Mouse (Mus musculus): Measurements from ENCODE around the gene Colgalt1. TPM values are rescaled to one million over a fixed set of nuclear protein-coding genes. Genes with fewer than 3 reads are reported as not detected.

Colgalt1 gene
- polyA plus RNA-seq, 1 experiment: 144 TPM

- DNase-seq (ENCODE audit: low spot score): no peak
Measured at GRCm38 (mm10) chr8:71591017-71591416, 19.8 kb upstream of the Colgalt1 start.

DNA sequence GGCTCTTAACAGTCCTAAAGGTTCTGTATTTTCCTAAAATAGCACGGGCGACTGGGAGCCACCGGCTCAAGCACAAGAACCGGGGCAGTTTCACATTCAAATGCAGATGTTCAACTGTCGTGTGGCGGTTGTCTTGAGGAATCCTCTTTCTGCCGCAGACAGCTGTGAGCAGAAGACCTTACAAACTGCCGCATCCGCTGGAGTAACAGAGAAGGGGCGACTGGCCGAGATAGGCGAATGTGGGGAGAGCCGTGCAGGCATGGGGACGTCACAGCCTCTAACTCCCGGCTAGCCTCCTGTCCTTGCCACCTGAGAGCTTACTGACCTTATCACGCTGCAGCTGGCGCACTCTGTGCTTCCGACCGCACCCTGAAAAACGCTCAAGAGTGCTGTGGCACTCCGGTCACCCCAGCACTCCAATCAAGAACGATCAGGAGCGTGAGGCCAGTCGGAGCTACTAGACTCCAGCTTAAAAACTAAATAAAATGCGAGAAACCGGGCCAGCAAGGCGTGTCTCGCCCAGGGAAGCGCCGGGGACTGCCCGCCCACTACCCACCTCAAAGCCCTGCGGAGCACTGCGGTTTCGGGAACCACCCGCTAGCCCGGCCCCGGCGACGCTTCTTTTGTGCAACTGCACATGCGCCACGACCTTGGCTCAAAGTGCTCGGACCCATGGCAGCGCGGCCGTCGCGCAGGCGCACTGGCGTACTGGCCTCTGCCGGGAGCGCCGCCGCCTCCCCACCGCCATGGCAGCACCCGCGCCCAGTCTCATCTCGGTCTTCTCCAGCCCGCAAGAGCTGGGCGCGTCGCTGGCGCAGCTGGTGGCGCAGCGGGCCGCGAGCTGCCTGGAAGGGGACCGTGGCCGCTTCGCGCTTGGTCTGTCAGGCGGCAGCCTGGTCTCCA lies 19.1 kb upstream of the Colgalt1 start, which contains the start of gene Pgls:
Gene Pgls (plus strand): TSS at position 706 of the 903 bp plus-strand sequence.
- DNase-seq (ENCODE audit: low spot score): peak; percentile 97

- no peak for DNase-seq (ENCODE audit: low spot score)
Measured at GRCm38 (mm10) chr8:71592374-71593170, 18.2 kb upstream of the Colgalt1 start.

GRCm38 (mm10) chr8:71593556-71594323 lies 17.1 kb upstream of the Colgalt1 start:
- peak; percentile 21 for DNase-seq (ENCODE audit: low spot score)

DNA sequence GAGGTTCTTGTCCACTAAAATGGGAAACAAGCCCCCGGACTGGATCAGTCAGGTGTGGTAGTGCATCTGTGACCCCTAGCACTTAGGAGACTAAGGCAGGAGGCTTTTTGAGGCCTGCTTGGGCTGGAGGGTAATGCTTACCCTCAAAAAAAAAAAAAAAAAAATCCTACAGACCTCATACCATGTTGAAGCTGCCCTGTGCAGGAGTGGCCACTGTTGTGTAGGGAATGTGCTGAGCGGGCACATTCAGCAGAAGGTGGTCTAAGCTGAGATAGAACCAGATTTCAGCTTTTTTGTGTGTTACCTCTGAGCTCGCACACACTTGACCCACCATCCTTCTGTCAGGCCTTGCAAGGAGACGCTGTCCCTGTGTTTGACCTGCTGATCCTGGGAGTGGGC lies 16.5 kb upstream of the Colgalt1 start:
- DNase-seq (ENCODE audit: low spot score): no peak

DNA sequence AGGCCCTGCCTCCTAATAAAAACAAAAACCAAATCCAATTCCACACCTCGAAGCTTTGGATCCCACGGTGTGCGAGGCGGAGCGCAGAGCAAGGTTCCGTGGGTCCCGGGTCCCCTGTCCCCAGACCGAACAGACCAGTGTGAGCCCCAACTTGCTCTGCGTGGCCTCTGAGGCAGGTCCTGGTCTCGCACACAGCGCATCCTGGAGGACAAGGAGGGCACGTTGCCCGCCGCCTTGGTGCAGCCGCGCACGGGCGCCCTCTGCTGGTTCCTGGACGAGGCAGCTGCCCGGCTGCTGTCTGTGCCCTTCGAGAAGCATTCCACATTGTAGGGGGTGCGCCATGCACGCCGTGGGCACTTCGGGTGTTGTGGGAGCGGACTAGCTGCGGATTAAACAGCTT lies 14.9 kb upstream of the Colgalt1 start:
- DNase-seq (ENCODE audit: low spot score): peak; percentile 84

GRCm38 (mm10) chr8:71596384-71596783 lies 14.4 kb upstream of the Colgalt1 start:
- no peak for DNase-seq (ENCODE audit: low spot score)

- no peak for DNase-seq (ENCODE audit: low spot score)
Measured at GRCm38 (mm10) chr8:71596798-71597197, 14.0 kb upstream of the Colgalt1 start.

- DNase-seq (ENCODE audit: low spot score): no peak
Measured at GRCm38 (mm10) chr8:71597451-71597850, 13.3 kb upstream of the Colgalt1 start, which contains the start of gene Fam129c. Gene Fam129c (plus strand): TSS chr8:71597648.

DNA sequence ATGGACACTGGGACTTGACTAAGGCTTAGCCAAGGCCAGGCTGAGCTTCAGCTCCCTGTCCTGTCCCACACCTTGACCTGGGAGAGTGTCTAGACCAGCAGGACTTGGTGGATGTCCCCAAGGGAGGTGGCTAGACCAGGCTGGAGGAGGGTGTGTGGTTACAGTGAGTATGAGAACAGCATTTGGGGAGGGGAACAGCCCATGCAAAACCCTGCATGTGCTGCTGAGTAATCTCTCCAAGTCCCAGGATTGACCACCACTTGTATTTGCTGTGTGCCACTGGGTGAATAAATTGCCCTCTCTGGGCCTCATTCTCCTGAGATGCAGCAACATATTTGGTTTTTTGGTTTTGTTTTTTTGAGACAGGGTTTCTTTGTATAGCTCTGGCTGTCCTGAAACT lies 12.4 kb upstream of the Colgalt1 start:
- no peak for DNase-seq (ENCODE audit: low spot score)

DNA sequence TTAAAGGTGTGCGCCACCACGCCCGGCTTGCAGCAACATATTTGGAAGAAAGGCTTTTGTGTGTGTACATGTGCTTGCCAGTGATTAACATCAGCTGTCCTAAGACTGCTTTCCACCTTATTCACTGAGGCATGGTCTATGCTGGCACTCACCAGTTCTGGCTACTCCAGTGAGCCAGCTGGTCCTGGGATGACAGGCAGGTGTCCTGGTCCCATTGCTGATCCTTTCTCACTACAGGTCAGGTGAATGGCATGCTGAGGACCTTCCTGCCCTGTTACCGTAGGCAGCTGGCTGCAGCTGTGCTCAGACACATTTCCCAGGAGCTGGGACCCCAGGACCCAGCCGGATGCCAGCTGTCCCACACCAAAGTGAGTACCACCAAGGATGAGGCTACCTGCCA lies 12.0 kb upstream of the Colgalt1 start:
- no peak for DNase-seq (ENCODE audit: low spot score)

- DNase-seq (ENCODE audit: low spot score): no peak
Measured at GRCm38 (mm10) chr8:71601939-71602665, 8.7 kb upstream of the Colgalt1 start.

GRCm38 (mm10) chr8:71602666-71603334 lies 8.0 kb upstream of the Colgalt1 start:
- peak; percentile 55 for DNase-seq (ENCODE audit: low spot score)

- no peak for DNase-seq (ENCODE audit: low spot score)
Measured at GRCm38 (mm10) chr8:71604021-71604420, 6.8 kb upstream of the Colgalt1 start.

- no peak for DNase-seq (ENCODE audit: low spot score)
Measured at GRCm38 (mm10) chr8:71612141-71612540, 1.3 kb downstream of the Colgalt1 start.

DNA sequence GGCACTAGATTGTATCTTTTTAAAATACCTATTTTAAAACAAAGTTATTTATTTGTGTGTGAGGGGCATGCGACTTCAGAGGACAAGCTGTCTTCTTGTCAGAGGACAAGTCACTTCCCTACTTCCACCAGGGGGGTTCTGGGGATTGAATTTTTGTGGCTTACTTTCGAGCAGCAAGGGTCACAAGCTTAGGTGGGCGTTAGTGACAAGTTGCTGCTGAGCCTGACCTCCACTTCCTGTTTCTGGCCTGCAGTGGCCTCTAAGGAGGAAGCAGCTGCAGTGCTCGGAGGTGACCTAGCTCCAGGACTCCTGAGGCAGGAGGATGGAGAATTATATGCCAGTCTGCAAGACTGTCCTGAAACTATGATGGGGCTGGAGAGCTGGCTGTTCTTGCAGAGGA lies 2.6 kb downstream of the Colgalt1 start:
- DNase-seq (ENCODE audit: low spot score): no peak

DNA sequence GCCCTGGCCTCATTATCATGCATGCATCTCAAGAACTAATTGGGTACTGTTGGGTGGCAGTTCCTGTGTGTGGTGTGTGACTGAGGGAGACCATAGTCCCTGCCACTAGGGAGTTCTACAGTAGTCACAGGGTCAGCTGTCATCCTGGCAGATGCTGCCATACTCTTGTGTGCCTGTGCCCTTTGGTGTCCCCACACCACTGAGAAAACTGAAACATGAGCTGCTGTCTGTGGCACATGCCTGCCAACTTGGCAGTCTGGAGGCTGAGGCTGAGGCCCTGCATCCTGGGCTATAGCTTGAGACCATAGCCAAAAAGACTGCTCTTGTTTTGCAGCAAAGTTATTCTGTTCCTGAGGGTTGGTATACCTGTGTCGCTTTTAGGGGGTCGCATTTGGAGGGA lies 9.0 kb downstream of the Colgalt1 start:
- no peak for DNase-seq (ENCODE audit: low spot score)

- DNase-seq (ENCODE audit: low spot score): no peak
Measured at GRCm38 (mm10) chr8:71625088-71625487, 14.3 kb downstream of the Colgalt1 start.

DNA sequence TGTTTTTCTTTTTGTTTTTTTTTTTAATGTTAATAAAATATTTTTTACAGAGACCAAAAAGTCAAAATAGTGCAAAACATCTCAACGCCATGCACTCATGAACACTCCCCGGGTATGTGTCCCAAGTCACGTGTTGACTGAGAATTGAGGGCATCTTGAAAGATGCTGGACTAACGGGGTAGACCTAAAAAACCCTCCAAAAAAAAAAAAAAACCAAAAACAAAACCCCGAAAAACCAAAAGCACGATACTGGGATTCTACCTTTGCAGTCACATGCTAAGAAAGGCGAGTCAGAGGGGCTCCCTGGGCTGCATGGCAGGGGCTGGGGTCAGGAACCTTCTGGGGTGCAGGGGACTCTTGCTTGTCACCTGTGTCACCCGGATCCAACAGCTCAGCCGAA lies 16.0 kb downstream of the Colgalt1 start:
- DNase-seq (ENCODE audit: low spot score): no peak

DNA sequence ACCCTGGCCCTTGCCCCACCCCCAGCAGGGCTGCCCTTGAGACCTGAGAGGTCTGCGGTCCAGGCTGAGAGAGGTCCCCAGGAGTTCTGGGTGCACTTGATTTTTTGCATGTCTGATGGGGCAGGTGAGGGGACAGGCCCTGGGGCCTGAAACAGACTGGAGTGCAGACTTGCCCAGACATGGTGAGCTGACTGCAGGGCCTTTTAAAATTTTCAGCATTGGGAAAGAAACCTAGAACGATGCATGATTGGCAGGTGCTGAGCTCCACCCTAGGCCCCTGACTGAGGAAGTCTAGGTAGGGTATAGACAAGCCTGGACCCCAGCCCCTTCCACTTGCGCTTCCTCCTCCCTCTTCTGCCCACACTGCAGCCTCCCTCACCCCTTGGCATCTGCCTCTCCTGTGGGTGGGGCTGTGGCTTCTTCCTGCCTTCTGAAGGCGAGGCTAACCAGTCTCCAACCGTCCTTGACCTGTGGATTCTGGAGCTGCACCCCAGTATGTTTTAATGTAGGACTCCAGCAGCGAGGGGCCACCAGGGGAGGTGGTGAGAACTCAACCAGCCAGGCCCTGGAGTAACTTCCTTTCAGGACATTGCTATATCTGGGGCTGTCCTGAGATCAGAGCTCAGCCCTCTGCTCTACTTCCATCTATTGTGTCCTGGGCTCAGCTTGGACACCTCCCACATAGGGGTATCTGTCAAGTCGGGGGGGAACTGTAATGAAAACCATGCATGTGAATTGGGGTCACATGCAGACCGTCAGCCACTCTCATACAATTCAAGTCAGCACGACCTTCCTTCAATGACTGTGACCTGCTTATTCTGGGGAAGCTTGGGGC lies 16.7 kb downstream of the Colgalt1 start:
- DNase-seq (ENCODE audit: low spot score): no peak

Data from urinary bladder, adult 2 months (tissue).